Mouse (Mus musculus) megakaryocyte, embryonic 14.5 days (primary cell): Measurements from ENCODE around the gene Tmem164.

ENCODE experiments used
- FLI1 ChIP-seq: IDR thresholded peaks from 2 replicates; pipeline ENCODE4 v1.6.1; 2012; ENCODE audit warnings: low read length, inconsistent platforms, mixed read lengths
- GATA1 ChIP-seq: IDR thresholded peaks from 3 replicates; pipeline ENCODE4 v1.6.1; 2012; ENCODE audit warnings: mixed read lengths, low read length, inconsistent platforms, borderline replicate concordance

DNA sequence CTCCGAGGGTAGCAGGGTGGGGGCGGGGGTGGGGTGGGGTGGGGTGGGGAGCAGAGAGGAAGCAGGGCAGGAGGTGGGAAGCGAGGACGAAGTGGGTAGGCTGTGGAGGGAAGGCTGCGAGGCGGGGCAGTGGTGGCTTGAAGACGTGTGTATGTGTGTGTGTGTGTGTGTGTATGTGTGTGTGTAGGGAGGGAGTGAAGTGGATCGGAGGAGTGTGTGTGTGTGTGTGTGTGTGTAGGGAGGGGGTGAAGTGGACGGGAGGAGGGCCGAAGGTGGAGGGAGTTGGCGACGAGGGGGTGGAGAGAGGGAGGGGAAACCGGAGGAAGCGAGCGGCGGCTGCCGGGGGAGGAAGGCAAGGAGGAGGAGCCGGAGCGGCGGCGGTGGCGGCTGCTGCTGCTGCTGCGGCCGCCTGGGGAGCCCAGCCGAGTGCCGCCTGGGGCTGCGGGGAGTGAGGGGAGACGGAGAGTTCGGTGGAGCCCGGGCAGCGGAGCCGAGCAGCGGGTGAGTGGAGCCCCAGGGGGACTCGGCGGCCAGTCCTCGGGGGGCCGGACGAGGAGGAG, at the start of gene Tmem164:
- TF ChIP-seq GATA1: no peak
- TF ChIP-seq FLI1: no peak
